Mouse (Mus musculus): ENCODE measurements around the gene Ska3.
A peak's percentile ranks its signal among the peaks of the same experiment; 100 is the strongest.

The Ska3 gene

GRCm38 (mm10) chr14:57797991-57798931 is 27.7 kb downstream of the Ska3 start, which contains the start of gene Sap18:
Gene Sap18 (plus strand): TSS chr14:57798180.
- DNase-seq (ENCODE audit: extremely low read depth, low read depth) = peak; percentile 95

GRCm38 (mm10) chr14:57797551-57797950 is 28.4 kb downstream of the Ska3 start:
- peak; percentile 30 for DNase-seq (ENCODE audit: extremely low read depth, low read depth)

GRCm38 (mm10) chr14:57791171-57791570 is 34.8 kb downstream of the Ska3 start:
- DNase-seq (ENCODE audit: extremely low read depth, low read depth) = no peak

GRCm38 (mm10) chr14:57789759-57790158 is 36.2 kb downstream of the Ska3 start:
- DNase-seq (ENCODE audit: extremely low read depth, low read depth) = no peak

GRCm38 (mm10) chr14:57789311-57789710 is 36.7 kb downstream of the Ska3 start:
- DNase-seq (ENCODE audit: extremely low read depth, low read depth) = no peak

- DNase-seq (ENCODE audit: extremely low read depth, low read depth) = no peak
Observed at GRCm38 (mm10) chr14:57787406-57787805, 38.6 kb downstream of the Ska3 start.

- DNase-seq (ENCODE audit: extremely low read depth, low read depth) = peak; percentile 65
Observed at GRCm38 (mm10) chr14:57772157-57772815, 53.7 kb downstream of the Ska3 start.

GRCm38 (mm10) chr14:57769102-57769501 is 56.9 kb downstream of the Ska3 start:
- no peak for DNase-seq (ENCODE audit: extremely low read depth, low read depth)

GRCm38 (mm10) chr14:57760447-57761412 is 65.3 kb downstream of the Ska3 start:
- DNase-seq (ENCODE audit: extremely low read depth, low read depth) = no peak

GRCm38 (mm10) chr14:57758237-57758636 is 67.7 kb downstream of the Ska3 start, which contains the start of gene Lats2:
Gene Lats2 (minus strand): TSS chr14:57758388.
- no peak for DNase-seq (ENCODE audit: extremely low read depth, low read depth)

Measured in MEL-GATA-1-ER (cell line).